Mouse (Mus musculus) frontal cortex, postnatal 10 days (tissue): ENCODE measurements around the gene Prrg2.

Experiments
- DNase-seq, 2 experiments: peaks; one replicate each; pipeline ENCODE4 v3.0.0; 2022; ENCODE audit warnings: low spot score in 2 of 2, mixed read lengths in 1 of 2

Prrg2 gene

DNA sequence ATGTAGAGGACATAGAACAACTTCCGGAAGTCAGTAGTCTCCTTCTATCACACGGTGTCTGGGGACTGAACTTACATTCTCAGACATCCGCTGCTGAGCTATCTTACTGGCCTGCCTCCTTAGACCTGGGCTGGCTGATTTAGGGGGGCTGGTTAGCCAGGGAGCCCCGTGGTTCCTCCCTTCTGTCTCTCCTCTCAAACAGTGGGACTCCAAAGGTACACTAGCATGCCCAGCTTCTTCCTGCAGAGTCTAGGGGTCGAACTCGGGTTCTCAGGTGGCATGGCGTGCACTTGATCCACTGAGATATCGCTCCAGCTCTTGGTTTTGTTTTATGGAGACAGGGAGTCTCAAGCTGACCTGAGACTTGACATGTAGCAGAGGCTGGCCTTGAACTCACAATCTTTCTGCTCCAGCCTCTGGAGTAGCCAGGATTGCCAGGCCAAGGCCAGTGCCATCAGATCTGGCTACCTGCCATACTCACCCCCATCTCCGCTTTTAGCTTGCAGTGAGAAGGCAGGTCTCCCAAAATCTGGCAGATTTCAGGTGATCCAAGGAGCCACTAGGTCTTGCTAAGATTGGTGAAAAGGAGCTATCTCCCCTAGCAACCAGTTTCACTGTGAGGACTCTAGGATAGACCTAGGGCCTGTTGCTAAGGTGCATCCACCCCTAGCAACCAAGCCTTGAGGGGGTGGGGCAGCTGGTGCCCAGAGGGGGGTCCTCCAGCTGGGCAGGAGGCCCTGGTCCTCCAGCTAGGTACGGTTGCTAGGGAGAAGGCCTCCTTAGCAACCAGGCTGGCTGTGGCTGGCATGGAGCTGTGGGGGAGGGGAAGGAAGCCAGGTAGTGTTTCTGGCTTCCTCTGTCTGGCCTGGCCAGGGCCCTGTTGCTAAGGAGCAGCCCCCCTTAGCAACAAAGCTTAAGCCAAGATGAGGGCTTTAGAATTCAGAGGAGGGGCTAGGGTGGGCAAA lies 3.6 kb downstream of the Prrg2 start:
- DNase-seq = no peak

DNA sequence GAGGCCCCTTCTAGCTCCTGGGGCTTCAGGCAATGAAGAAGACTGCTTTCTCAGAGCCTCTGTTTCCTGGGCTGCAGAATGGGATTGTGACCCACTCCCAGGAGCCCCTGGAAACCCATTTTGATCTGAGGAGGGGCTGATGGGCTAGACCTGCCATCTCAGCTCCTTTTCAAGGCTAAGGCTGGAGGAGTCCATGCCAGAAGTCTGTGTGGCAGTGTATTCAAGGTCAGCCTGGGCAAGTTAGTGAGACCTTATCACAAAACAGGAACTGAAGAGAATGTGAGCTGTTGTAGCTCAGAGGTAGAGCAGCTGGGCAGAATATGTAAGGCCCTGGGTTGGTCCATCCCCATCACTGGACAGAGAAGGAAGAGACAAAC lies 5.5 kb downstream of the Prrg2 start:
- DNase-seq = no peak

DNA sequence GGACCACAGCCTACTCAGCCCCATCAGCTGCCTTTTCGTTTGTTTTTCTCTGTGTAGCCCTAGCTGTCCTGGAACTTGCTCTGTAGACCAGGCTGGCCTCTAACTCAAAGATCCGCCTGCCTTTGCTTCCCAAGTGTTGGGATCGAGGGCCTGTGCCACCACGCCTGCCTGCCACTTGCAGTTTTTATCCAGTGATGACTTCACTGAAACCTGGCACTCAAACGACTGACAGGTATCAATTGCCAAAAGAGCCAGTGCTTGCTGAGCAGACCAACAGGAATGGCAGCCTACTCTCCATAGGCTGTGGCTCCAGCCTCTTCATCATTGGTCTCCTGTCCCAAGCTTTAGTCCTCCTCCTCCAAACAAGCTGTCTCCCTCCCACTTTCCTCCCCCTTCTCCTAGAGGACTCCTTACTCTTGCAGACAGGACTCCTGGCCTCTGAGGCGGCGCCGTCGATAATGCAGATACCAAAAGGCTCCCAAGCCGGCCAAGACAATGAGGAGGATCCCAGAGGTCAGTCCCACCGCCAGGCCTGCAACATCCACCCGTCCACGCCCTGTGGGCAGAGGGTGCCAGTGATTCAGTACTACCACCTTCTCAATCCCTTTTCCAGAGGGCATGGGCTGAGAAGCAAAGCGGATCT lies 6.0 kb downstream of the Prrg2 start:
- no peak for DNase-seq

DNA sequence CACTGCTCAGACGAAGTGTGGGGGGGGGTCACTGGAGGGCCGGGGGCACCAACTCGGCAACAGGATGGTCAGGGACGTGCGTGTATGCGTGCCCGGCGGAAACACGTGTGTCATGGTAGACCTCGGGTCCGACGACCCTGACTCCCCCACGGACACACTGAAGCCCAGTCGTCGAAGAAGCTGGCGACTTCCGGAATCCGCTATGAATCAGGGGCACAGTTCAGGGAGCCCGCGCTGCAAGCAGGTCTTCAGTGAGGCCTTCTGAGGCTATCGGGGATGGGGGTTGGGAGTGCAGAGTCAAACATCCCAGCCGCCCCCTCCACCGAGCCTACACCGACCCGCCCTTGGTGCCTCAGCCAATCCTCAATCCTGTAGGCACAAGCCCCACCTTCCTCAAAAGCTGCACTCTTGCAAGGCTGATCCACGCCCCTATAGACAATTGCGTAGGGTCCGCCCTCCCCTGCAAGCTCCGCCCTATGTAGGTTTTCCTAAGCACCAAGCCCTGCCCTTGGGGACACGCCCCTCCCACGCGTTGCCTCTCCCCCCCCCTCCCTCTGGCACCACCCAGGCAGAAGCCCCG lies 8.5 kb downstream of the Prrg2 start:
- peak; percentile 91 to 96 for DNase-seq

DNA sequence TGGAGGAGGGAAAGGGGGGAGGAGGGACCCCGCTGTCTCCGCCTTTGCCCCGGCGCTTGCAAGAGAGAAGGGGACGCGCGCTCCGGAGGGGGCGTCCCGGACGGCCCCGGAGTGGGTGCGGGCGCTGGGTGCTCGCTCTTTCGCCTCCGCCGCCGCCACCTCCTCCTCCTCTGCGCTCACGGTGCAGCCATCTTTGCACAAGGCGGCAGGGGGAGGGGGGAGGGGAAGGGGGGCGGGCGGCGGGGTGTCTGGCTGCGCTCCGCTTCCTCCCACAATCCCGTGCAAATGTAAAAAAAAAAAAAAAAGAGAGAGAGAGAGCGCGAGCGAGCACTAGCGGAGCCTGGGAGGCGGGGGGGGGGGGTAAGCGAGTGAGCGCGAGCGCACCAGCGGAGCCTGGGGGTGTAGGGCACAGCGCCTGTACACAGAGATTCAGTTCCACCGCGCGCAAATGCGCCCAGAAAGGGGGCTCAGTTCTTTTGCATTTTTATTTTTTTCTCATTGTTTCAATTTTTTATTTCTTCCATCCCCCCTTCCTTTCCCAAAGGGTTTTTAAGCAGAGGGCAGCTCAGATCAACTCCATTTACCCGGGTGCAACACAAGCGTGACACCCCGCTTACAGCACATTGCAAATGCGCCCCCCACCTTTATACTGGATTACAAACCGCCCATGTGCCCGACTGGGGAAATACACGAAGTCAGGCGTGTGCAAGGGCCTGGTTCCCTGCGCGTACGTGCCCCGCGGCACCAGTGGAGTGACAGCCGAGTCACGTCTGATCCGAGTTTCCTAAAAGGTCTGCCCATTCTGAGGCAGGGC lies 9.2 kb downstream of the Prrg2 start:
- DNase-seq = peak; percentile 73 to 74

DNA sequence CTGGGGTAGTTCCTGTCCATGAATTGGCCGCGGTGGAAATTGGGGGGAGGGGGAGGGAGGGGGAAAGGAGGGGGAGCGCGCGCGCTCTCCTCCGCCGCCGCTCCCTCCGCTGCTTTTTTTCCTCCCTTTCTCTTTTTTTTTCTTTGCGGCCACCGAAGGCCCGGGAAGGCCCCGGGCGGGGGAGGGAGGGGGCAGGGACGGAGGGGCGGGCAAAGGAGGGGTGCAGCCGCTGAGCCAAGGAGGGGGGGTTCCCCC lies 9.7 kb downstream of the Prrg2 start, which contains the start of gene Prr12:
Prr12 (minus strand) TSS at position 20 of the 255 bp plus-strand sequence.
- no peak for DNase-seq

DNA sequence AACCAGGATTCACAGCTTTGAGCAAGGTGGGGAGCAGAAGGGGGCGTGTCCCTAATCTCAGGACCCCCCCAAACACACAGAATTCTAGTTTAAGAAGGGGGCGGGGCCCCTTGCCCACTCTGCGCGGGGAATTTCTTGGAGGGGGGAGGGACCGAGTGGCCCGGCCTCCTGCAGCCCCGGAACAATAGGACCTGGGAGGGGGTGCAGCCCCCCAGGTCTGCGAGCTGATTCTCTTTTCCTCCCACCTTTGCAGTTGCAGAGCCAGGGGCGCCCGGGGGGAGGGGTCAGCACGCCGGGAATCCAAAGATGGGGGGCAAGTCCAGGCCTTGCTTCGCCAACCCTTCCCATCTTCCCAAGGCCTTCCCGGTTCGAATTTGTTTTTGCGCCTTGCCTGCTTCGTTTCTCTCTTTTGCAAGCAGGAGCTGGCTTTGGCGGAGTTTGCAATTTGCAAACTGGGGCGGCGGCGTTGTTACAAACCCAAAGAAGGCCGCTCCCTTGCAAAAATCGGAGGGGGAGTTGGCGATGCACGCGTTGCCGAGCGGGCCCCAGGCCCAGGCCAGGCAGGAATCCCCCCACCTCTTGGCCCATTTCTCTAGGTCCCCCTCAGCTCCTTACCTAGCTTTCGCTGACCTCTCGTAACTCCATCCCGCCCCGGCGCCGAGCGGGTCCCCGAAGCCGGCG lies 10.2 kb downstream of the Prrg2 start:
- DNase-seq = peak; percentile 53 to 57

DNA sequence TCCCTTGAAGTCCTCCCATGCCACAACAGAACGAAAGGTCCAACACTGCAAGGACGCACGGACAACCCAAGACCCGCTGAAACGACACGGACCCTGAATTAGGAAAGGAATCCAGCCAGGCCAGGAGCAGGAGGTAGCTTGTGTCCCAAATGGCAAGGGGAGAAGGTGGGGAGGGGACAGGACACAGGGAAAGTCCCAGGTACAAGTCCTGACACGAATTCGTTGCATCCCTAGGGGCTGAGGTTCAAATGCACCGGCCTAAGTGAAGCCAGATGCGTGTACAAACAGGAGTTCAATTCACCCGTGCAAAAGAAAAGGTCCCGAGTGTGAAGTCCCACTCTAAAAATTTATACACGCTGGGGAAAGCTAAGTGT lies 10.9 kb downstream of the Prrg2 start:
- no peak for DNase-seq

DNA sequence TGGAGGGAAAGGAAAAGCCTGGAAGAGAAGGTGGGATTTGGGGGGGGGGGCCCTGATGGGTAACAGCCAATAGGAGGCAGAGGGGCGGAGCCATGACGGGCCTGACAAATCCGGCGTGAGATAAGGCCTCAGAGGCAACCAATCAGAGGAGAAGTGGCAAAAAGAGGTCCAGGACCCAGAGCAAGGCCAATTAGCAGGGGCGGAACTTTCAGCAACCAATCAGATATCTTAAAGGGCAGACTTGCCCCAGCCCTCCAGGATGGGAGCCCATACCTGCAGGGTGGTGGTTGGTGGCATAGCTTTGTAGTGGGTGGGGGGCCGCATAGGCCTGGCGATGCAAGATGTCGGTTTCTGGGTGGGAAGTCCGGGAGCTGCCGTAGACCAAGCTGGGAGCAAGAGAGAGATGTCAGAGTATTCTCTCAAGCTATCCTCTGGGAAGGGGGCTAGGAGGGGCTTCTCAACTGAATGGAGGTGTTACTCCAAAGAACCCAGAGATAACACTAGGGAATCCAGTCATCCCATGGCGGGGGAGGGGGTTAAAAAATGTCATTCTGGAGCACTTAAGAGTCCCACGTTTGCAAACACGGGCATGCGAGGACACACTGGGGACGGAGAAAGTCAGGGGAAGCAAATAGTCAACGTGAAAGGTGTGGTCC lies 11.4 kb downstream of the Prrg2 start:
- peak; percentile 72 to 75 for DNase-seq

DNA sequence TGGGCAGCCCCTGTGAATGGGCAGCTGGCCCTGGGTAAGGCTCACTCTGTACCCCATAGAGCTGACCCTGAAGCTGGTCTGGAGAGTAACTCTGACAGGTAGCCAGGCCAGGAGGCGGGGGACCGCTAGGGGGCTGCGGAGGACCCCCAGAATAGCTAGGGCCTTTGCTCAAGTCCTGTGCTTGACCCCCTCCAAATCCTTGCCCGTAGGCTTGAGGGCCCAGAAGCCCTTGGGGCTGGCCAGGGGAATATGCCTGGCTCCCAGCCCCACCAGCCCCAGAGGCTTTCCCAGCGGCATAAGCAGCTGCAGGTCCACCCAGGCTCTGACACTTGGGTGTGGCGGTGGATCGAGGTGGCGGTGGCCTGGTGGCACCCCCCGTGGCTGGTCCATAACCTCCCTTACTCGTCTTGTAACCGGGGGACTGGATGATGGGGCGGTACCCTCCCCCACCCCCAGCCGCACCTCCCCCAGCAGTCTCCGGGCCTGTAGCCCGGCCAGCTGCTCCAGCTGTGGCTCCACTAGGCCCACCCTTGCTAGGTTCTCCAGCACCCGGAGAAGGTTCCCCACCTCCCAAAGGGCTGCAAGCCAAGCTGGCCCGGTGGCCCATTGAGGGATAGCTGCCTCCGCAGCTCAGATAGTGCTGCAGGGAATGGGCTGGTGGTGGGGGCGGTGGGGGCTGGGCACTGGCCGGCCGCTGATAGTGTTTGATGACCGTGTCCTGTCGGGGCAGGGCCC lies 13.4 kb downstream of the Prrg2 start:
- DNase-seq = no peak

DNA sequence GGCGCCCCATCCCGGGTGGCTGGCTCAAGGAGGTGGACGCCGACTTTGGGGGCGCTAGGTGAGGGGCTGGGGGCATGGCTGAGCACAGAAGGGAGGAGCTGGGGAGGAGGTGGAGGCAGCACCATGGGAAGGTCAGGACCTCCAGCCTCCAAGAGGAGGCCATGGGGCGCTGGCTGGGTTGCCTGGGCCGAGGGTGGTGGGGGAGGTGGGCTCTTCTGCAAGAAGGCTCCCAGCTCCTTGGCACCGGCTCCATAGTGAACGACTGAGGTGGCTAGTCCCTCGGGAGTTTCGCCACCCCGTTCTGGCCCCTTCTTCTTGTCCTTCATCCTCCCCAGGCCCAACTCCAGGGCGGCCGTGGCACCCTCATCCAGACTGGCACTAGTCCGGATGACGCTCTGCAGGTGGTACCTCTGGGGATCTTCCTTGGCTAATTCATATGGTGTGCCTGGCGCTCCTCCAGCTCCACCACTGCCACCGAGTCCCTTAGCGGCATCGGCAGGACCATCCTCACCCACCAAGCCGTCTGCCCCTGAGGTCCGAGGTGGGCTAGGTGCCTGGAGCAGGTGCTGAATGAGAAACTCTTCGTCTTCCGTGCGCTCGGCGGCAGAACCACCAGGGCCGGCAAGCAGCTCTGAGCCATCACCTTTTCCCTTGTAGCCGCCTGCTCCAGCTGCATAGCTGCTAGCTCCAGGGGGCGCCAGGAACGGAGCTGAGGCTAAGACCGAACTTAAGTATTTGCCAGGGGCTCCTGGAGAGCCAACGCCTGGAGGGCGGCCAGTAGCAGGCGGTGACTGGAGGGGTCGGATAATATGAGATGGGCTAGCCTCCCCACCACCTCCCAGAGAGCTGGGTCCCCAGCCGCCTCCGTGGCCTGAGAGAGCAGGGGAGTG lies 14.2 kb downstream of the Prrg2 start:
- DNase-seq = no peak

DNA sequence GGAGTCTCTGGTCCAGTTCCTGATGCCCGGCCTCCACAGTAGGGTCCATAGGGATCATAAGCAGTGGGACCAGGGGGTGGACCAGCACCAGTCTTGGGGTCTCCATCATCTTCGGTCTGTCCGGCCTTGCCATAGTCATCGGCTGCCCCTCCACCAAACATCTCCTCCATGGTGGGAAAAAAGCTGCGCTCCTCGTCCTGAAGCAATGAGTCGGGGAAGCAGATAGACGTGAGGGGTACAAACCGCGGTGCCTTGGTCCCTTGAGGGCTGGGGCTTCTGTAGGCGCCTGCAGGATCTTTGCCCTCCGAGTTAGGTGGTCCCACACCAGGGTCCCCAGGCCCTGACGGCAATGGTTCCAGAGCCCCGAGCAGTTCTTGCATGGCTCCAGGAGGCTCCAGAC lies 15.0 kb downstream of the Prrg2 start:
- DNase-seq = no peak

DNA sequence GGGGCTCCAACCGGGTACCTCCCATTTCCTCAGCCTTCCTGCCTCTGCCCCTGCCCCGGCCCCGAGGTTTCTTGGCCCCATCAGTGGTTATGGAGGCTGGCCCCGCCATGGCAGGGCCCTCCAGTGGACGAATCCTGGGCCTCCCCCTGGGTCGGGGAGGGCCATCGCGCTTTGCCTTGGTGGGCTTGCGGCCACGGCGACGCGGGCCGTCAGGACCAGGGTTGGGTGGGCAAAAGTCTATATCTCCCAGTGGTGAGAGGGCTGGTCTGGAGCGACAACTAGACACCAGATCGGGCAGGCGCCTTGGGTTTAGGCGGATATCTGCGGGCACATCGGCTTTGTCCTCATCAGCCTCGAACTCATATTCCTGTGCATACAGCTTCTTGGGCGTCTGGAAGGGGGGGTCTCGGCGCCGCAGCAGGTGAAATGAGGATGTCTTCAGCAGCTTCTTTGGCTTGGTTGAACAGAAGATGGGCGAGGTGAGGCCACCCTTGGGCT lies 15.6 kb downstream of the Prrg2 start:
- no peak for DNase-seq

DNA sequence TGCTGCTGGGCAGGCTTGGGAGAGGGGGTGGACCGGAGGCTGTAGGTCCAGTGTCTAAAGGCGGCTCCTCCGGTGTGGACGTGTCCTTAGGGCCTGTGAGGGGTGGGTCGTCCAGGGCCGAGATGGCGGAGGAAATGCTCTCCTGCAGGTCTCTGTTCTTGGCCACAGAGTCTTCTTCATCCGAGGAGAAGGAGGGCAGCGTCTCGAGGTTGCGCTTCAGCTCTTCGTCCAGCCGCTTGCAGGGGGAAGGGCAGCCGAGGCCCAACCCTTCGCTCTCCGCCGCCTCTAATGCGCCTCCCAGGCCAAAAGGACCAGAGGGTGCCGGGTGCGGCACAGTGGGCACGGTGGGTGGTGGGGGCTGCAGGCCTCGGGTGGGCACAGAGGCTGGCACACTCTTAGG lies 16.7 kb downstream of the Prrg2 start:
- DNase-seq = no peak

DNA sequence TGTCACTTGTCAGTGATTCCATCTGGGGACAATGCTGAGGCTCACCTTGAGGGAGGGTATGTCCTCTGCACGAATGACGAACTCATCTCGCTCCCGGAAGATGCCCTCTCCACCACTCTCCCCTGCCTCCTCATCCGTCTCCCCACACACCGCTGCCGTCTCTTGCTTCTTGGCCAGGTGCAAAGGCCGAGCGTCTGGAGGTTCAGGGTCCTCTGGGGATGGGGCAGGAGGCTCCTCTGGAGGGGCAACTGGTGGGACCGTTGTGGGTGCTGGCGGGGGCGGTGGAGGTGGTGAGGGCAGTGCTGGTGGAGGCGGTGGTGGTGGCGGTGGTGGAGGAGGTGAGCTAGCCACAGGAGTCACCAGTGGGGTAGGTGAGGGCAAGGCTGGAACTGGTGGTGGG lies 19.2 kb downstream of the Prrg2 start:
- no peak for DNase-seq

DNA sequence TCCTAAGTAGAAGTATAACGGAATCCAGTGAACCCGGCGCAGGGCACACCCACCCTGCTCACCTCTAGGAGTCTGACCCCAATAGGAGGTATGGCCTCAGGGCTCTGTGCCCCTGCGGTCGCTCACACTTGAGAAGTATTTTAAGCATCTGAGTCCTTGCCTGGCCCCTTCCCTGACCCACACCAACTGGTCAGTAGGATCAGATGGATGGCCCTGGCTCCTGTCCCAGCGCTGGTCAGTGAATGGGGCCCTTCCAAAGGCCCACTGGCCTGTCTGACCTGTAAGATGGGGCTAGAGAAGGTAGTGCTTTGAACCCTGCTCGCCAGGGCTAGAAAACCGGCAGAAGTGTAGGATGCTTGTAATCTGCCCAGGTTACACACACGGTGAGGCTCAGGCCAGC lies 21.6 kb downstream of the Prrg2 start:
- no peak for DNase-seq

DNA sequence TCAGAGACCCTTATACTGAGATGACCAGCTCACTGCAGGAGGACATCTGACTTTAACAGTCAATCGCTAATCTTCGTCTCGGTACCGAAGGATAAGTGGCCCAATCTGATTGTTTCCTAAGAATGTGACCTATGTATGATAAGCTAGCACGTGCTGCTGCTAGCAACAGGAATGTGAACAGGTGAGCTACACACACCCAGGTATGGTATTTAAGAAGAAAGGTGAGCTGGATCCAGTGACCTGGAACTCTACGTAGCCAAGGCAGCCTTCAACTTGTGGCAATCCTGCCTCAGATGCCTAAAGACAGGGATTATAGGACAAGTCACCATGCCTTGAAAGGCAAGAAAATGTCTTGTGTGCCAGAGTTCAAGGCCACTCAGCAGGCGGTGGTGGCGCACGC lies 24.1 kb downstream of the Prrg2 start:
- no peak for DNase-seq

DNA sequence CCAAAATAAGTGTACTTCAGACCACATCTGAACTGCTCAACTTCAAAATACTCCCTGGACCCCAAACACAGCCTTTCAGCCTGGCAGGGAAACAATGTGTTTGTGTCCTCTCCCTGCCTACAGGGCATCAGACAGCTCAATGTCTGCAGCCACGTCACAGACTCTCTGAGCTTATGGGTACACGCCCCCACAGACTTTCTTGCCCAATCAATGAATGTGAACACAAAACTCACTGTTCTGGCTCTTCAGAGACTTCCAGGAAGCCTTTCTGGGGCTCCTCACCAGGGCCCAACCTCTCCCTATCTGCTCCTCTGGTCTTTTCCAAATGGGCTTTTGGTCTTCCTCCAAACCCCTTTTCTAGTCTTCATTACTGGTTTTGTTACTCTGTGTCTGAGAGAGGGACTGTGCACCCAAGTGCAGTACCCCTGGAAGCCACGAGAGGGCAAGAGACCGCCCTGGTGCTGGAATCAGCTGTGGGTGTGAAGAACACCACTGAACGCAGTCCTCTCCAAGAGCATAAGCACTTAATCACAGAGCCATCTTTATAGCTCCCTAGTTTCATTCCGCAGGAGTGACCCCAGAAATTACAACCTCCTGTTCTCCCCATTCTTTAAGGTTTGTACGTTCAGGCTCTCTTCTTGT lies 24.6 kb downstream of the Prrg2 start:
- DNase-seq = no peak

DNA sequence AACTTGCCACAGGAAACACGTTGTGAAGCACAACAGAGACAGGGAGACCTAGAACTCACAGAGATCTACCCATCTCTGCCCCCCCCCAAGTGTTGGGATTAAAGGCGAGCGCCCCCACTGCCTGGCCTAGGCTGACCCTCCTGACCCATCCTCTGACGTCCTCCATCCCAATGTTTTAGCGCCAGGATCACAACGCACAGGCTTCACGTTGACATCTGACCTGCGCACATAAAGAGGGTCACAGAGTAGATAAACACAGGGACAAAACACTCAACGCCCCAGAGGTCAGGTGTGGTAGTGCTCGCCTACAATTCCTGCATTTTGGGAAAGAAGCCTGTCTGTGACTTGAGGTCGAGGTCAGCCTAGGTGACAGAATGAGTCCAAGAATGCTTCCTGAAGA lies 25.8 kb downstream of the Prrg2 start:
- no peak for DNase-seq
